Mouse (Mus musculus): ENCODE results near the gene Gtf2f1. TPM values are rescaled to one million over a fixed set of nuclear protein-coding genes. Genes with fewer than 3 reads are reported as not detected.
A peak's percentile ranks its signal among the peaks of the same experiment; 100 is the strongest.

Gene Gtf2f1
- polyA plus RNA-seq, 1 experiment, result 73.3 TPM

DNA sequence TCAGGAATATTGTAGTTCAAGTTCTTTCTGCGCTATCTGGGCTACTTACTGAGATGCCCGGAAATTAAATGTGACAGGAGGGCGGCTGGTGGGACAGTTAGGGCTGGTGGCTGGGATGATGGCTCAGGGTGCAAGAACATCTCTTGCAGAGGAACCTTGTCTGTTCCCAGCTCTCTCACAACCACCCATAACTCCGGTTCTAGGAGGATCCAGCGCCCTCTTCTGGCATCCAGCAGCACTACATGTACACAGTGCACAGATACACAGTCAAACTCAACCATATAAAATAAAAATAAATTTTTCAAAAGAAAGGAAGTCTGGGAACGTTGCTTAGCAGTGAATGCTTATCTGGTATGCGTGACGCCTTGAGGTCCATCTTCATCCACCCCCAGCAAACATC is 27.9 kb upstream of the Gtf2f1 start:
- TF ChIP-seq CTCF (IDR thresholded peaks at IDR 0.05; ENCODE audit: extremely low read depth, insufficient read depth, low read length), result no peak
- no peak for TF ChIP-seq POLR2A (IDR thresholded peaks at IDR 0.05; ENCODE audit: extremely low read depth, insufficient read depth, low read length)
- H3K4me1 ChIP-seq (ENCODE audit: control insufficient read depth, insufficient read depth, low read length), result 0 out of 2 replicates have a peak, but pooled peaks cover 1% of the 10 kb centered on the region
- H3K4me3 ChIP-seq (ENCODE audit: insufficient read depth, low read length), result no peak overlapping the region
- H3K27ac ChIP-seq (ENCODE audit: insufficient read depth, low read length), result no peak overlapping the region

DNA sequence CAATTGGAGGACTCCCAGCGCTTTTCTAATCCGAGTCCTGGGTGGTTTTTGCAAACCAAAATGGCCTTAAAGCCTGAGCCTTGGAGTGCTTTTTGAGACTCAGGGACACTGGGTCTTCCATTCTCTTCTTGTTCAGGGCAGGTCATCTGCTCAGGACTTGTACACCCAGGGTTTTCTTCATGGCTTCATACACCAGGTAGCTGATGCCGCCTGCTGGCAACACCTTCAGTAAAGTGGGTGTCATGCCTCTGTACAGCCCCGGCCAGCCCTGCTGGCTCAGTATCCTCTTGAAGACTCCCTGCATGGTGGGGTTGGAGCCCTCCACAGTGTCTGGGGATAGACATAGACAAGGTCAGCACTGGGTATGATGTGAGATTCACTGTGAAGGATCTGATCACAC is 21.8 kb upstream of the Gtf2f1 start:
- no peak overlapping the region for H3K27ac ChIP-seq (ENCODE audit: insufficient read depth, low read length)
- no peak for TF ChIP-seq CTCF (IDR thresholded peaks at IDR 0.05; ENCODE audit: extremely low read depth, insufficient read depth, low read length)
- TF ChIP-seq POLR2A (IDR thresholded peaks at IDR 0.05; ENCODE audit: extremely low read depth, insufficient read depth, low read length), result no peak
- no peak overlapping the region for H3K4me3 ChIP-seq (ENCODE audit: insufficient read depth, low read length)
- peaks cover 4% of the 10 kb centered on the region for H3K4me1 ChIP-seq (ENCODE audit: control insufficient read depth, insufficient read depth, low read length)

DNA sequence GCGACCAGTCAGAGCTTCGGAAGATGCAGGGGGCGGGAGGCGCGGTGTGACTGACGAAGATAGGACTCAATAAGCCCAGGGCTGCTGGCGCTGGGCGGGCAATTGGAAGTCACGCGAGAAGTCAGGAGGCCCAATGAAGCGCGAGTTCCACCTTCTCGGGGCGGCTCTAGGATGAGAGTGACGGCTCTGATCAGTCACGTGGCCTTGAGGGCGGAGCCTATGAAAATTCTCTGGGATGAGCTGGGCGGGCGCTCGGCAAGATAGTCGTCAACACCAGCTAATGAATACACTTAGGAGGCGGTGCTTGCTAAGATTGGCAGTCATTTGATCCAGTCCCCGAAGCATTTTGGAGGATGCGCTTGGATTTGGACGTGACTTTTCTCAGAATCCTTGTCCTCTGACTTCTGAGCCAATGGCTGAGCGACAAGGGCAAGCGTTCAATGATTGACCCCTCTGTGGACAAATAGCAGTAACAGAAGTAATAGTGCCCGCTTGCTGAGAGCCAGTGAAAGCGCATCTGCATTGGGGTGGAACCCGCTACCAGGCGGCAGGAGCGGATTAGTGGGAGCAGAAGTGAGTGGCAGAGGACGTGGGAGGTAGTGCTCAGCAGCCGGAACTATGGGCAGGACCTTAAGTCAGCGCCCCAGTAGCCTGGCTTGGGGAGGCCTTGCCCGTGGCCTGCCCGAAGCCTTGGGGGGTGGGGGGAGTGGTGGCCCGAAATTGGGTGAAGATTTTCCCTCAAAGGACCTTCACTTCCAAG is 20.8 kb upstream of the Gtf2f1 start:
- H3K4me1 ChIP-seq (ENCODE audit: control insufficient read depth, insufficient read depth, low read length), result peaks cover 4% of the 10 kb centered on the region

DNA sequence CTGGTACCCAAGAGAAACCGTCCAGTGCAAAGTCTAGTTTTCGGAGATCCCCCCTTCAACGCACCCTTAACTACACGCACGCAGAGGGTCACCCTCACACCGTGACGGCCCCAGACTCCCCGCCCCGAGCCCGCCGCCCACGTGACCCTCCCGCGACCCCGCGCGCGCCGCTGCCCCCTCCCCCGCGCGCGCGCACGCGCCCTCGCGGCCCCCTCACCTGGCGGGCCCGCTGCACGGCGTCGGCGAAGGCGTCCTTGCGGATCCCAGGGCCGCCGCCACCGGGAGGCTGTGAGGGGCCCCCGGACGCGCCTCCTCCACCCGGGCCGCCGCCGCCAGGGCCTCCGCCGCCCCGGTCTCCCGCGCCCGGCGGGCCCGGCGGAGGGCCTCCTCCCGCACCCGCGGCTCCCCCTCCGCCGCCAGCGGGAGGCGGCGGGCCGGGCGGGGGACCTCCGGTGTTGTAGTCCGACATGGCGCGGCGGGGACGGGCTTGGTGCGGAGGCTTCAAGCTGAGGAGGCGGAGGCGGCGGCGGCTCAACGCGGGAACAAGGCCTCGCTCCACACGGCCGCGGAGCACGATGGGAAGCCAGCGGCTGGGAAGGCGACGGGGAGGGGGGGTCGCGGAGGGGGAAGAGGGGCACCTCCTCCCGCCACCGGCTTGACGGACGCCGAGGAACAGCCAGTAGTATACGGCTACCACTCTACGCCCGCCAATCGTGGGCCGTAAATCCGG is 20.0 kb upstream of the Gtf2f1 start, which contains the start of gene Khsrp:
Khsrp (minus strand) TSS at position 592 of the 730 bp plus-strand sequence.
- peaks cover 4% of the 10 kb centered on the region for H3K4me1 ChIP-seq (ENCODE audit: control insufficient read depth, insufficient read depth, low read length)
- TF ChIP-seq POLR2A (IDR thresholded peaks at IDR 0.05; ENCODE audit: extremely low read depth, insufficient read depth, low read length) (peak; percentile 46; the same call in 1 of the 2 replicates), CTCF (IDR thresholded peaks at IDR 0.05; ENCODE audit: extremely low read depth, insufficient read depth, low read length) (no peak)
- peak within 1 kb of the TSS; percentile 60 for H3K27ac ChIP-seq (ENCODE audit: insufficient read depth, low read length)
- peak within 1 kb of the TSS; percentile 79 for H3K4me3 ChIP-seq (ENCODE audit: insufficient read depth, low read length)

More for the DNA sequence above, 20.8 kb upstream of the Gtf2f1 start:
- TF ChIP-seq CTCF (IDR thresholded peaks at IDR 0.05; ENCODE audit: extremely low read depth, insufficient read depth, low read length) (no peak), POLR2A (IDR thresholded peaks at IDR 0.05; ENCODE audit: extremely low read depth, insufficient read depth, low read length) (peak; percentile 94)
- Histone ChIP-seq H3K27ac (ENCODE audit: insufficient read depth, low read length) (peak overlapping the region; percentile 46), H3K4me3 (ENCODE audit: insufficient read depth, low read length) (peak overlapping the region; percentile 4; the same call in 1 of the 2 replicates)

DNA sequence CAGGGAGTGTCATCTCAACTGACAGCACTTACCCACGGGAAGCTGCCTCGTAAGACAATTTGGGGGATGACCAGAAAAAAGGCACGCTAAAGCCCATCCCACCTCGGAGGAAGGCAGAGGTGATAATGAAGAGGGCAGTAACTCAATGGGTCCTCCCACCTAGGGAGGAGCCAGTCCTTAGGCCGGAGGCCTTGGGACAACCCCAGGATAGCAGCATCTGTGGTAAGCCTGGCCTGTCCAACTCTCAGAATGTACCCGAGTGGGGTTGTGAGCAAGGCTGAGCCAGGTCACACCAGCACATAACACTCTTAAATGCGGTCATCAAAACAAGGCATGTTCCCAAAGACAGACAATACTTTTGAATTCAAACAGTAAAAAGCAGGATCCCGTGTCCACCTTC is 18.6 kb upstream of the Gtf2f1 start:
- TF ChIP-seq CTCF (IDR thresholded peaks at IDR 0.05; ENCODE audit: extremely low read depth, insufficient read depth, low read length) (no peak), POLR2A (IDR thresholded peaks at IDR 0.05; ENCODE audit: extremely low read depth, insufficient read depth, low read length) (no peak)

DNA sequence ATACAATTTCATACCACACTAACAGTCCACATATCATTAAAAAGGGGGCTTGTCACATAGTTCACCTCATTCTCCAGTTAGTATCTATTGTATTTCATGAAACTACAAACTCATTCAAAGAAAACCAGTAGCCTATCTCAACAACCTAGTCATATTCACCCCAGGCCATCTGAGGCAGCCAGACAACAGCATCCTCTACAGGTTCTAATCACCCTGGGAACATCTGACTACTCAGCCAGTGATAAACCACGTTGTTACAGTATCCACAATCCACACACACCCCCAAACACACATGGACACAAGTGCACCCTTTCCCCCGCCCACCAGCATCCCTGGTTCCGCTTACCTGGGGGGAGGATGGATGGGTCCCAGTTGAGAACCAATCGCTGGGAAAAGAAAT is 16.4 kb upstream of the Gtf2f1 start:
- no peak for TF ChIP-seq CTCF (IDR thresholded peaks at IDR 0.05; ENCODE audit: extremely low read depth, insufficient read depth, low read length)
- TF ChIP-seq POLR2A (IDR thresholded peaks at IDR 0.05; ENCODE audit: extremely low read depth, insufficient read depth, low read length), result no peak
- no peak overlapping the region for H3K27ac ChIP-seq (ENCODE audit: insufficient read depth, low read length)
- peaks cover 4% of the 10 kb centered on the region for H3K4me1 ChIP-seq (ENCODE audit: control insufficient read depth, insufficient read depth, low read length)
- no peak overlapping the region for H3K4me3 ChIP-seq (ENCODE audit: insufficient read depth, low read length)

More for the DNA sequence above, 18.6 kb upstream of the Gtf2f1 start:
- Histone ChIP-seq H3K27ac (ENCODE audit: insufficient read depth, low read length) (no peak overlapping the region), H3K4me1 (ENCODE audit: control insufficient read depth, insufficient read depth, low read length) (peaks cover 4% of the 10 kb centered on the region), H3K4me3 (ENCODE audit: insufficient read depth, low read length) (peak overlapping the region; percentile 21)

DNA sequence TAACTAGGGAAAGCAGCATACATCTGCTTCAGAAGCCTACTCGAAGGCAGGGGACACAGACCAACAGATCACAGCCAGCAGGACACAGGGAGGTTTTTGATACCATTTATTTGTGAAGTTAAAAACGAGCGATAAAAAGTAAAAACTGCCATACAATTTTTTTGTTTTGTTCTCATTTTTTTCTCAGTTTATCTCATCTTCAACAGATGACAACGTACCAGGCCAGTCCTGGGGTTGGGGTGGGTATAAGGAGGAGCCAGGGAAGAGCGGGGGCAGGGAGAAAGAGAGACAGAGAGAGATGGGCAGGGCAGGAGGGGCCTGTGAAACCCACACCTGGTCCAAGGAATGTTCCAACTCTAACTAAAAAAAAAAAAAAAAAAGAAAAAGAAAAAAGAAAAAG is 9.9 kb upstream of the Gtf2f1 start:
- Histone ChIP-seq H3K4me1 (ENCODE audit: control insufficient read depth, insufficient read depth, low read length) (no peaks in the 10 kb centered on the region), H3K4me3 (ENCODE audit: insufficient read depth, low read length) (no peak overlapping the region), H3K27ac (ENCODE audit: insufficient read depth, low read length) (no peak overlapping the region)
- no peak for TF ChIP-seq POLR2A (IDR thresholded peaks at IDR 0.05; ENCODE audit: extremely low read depth, insufficient read depth, low read length)
- TF ChIP-seq CTCF (IDR thresholded peaks at IDR 0.05; ENCODE audit: extremely low read depth, insufficient read depth, low read length), result no peak

DNA sequence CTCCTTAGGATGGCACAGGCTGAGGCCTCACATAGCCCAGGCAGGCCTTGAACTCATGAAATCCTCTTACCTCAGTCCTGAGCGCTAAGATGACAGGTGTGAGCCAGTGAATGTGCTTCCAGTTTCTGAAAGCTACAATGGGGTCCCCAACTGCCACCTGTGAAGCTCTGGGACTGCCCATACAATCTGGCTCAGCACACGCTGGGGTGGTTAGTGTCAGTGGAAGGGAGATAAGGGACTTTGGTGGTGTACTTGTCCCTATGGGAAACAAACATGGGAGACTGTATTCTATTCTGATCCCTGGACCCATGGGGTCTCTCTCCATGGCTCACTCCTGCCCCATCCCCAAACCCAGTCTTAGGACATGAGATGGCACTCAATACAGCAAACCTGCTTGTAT is 8.6 kb upstream of the Gtf2f1 start:
- Histone ChIP-seq H3K27ac (ENCODE audit: insufficient read depth, low read length) (no peak overlapping the region), H3K4me3 (ENCODE audit: insufficient read depth, low read length) (no peak overlapping the region), H3K4me1 (ENCODE audit: control insufficient read depth, insufficient read depth, low read length) (no peaks in the 10 kb centered on the region)
- no peak for TF ChIP-seq POLR2A (IDR thresholded peaks at IDR 0.05; ENCODE audit: extremely low read depth, insufficient read depth, low read length)
- no peak for TF ChIP-seq CTCF (IDR thresholded peaks at IDR 0.05; ENCODE audit: extremely low read depth, insufficient read depth, low read length)

GRCm38 (mm10) chr17:57012245-57012795 is 1.2 kb upstream of the Gtf2f1 start:
- TF ChIP-seq POLR2A (IDR thresholded peaks at IDR 0.05; ENCODE audit: extremely low read depth, insufficient read depth, low read length) (no peak), CTCF (IDR thresholded peaks at IDR 0.05; ENCODE audit: extremely low read depth, insufficient read depth, low read length) (no peak)
- Histone ChIP-seq H3K4me3 (ENCODE audit: insufficient read depth, low read length) (peak overlapping the region; percentile 75), H3K4me1 (ENCODE audit: control insufficient read depth, insufficient read depth, low read length) (0 out of 2 replicates have a peak, but pooled peaks cover 2% of the 10 kb centered on the region), H3K27ac (ENCODE audit: insufficient read depth, low read length) (0 out of 2 replicates have a peak overlapping the region, but pooled peaks have one; percentile 88)
